In genomic region chr12:111455311-111455846, GRCm38 (mm10) we compare ENCODE assay signal across 16 mouse cellular contexts. TPM values are rescaled to one million over a fixed set of nuclear protein-coding genes. Genes with fewer than 3 reads are reported as not detected.
DNase-seq lines count a peak whose midpoint lies in the region; ATAC-seq lines count a peak whose summit lies in the region.
"Had no signal": no experiment of that assay in that cellular context is flagged by ENCODE, and none has a peak within 500 bp of the region (broad histone marks: within the 10 kb centered on the region; RNA-seq: fewer than 3 reads in every experiment).

No protein-coding gene starts in this region.

- no peaks in the 10 kb centered on the region for H3K36me3 ChIP-seq in intestine, embryonic 14.5 days (ENCODE audit: control insufficient read depth, insufficient read depth, low read length)
- no peaks in the 10 kb centered on the region for H3K36me3 ChIP-seq in intestine, embryonic 15.5 days
- no peaks in the 10 kb centered on the region for H3K36me3 ChIP-seq in heart, embryonic 11.5 days (ENCODE audit: control insufficient read depth, insufficient read depth, low read length)
- peaks cover 37% of the 10 kb centered on the region for H3K36me3 ChIP-seq in macrophage (ENCODE audit: inconsistent target)
- H3K36me3 ChIP-seq: forebrain, embryonic 12.5 days; limb, embryonic 10.5 days; lung, embryonic 15.5 days had no signal

- H3K9ac ChIP-seq in intestine, embryonic 14.5 days (ENCODE audit: low read length), result no peak overlapping the region
- no peak overlapping the region for H3K9ac ChIP-seq in intestine, embryonic 15.5 days
- peak overlapping the region; percentile 24; the same call in 1 of the 2 replicates for H3K9ac ChIP-seq in heart, embryonic 11.5 days (ENCODE audit: low read depth, low read length)
- H3K9ac ChIP-seq: forebrain, embryonic 12.5 days; lung, embryonic 15.5 days had no signal

- no peaks in the 10 kb centered on the region for H3K9me3 ChIP-seq in intestine, embryonic 14.5 days (ENCODE audit: control insufficient read depth, low read length)
- H3K9me3 ChIP-seq in intestine, embryonic 15.5 days, result no peaks in the 10 kb centered on the region
- no peaks in the 10 kb centered on the region for H3K9me3 ChIP-seq in heart, embryonic 11.5 days (replicated peaks; ENCODE audit: control insufficient read depth, low read length)
- H3K9me3 ChIP-seq: forebrain, embryonic 12.5 days; limb, embryonic 10.5 days; lung, embryonic 15.5 days had no signal

- peaks cover 16% of the 10 kb centered on the region; the same call in 1 of the 2 replicates for H3K79me2 ChIP-seq in macrophage (ENCODE audit: inconsistent target)

- no peak for DNase-seq in intestine, embryonic 14.5 days (ENCODE audit: low spot score)
- DNase-seq in NIH3T3 (ENCODE audit: low read depth), result peak; percentile 50
- no peak for DNase-seq in yolk sac, embryonic 10.5 days (ENCODE audit: low spot score)
- DNase-seq: cerebellum, adult 9-11 months; thymus, postnatal 14 days had no signal

- 56% methylated on average over 12 of the region's 12 CpGs for WGBS in intestine, embryonic 14.5 days
- 56% methylated on average over 12 of the region's 12 CpGs for WGBS in intestine, embryonic 15.5 days
- WGBS in heart, embryonic 11.5 days (ENCODE audit: insufficient replicate concordance), result 54% methylated on average over 12 of the region's 12 CpGs
- 85% methylated on average over 12 of the region's 12 CpGs for WGBS in macrophage (ENCODE audit: missing documents)

- peaks cover 17% of the 10 kb centered on the region for H3K27me3 ChIP-seq in intestine, embryonic 14.5 days (replicated peaks; ENCODE audit: control insufficient read depth, insufficient read depth, low read length)
- H3K27me3 ChIP-seq in intestine, embryonic 15.5 days (replicated peaks), result peaks cover 11% of the 10 kb centered on the region; the same call in 1 of the 2 replicates
- H3K27me3 ChIP-seq in heart, embryonic 11.5 days (ENCODE audit: control insufficient read depth, insufficient read depth, low read length), result peaks cover 24% of the 10 kb centered on the region; the same call in 1 of the 2 replicates

- H3K27ac ChIP-seq in intestine, embryonic 14.5 days (ENCODE audit: low read depth), result peak overlapping the region; percentile 45; the same call in 1 of the 2 replicates
- H3K27ac ChIP-seq in intestine, embryonic 15.5 days, result no peak overlapping the region
- no peak overlapping the region for H3K27ac ChIP-seq in heart, embryonic 11.5 days (ENCODE audit: low read depth, low read length)
- peak overlapping the region; percentile 80 for H3K27ac ChIP-seq in macrophage
- H3K27ac ChIP-seq: forebrain, embryonic 12.5 days; limb, embryonic 10.5 days; lung, embryonic 15.5 days had no signal

- H3K4me2 ChIP-seq in intestine, embryonic 14.5 days (ENCODE audit: low read length), result no peak overlapping the region
- H3K4me2 ChIP-seq in intestine, embryonic 15.5 days (replicated peaks), result no peak overlapping the region
- no peak overlapping the region for H3K4me2 ChIP-seq in heart, embryonic 11.5 days
- H3K4me2 ChIP-seq: forebrain, embryonic 12.5 days; lung, embryonic 15.5 days; midbrain, embryonic 11.5 days had no signal

- H3K4me1 ChIP-seq in intestine, embryonic 14.5 days (replicated peaks; ENCODE audit: control insufficient read depth, insufficient read depth, low read length), result peaks cover 22% of the 10 kb centered on the region; the same call in 1 of the 2 replicates
- peaks cover 32% of the 10 kb centered on the region for H3K4me1 ChIP-seq in intestine, embryonic 15.5 days (replicated peaks)
- H3K4me1 ChIP-seq in heart, embryonic 11.5 days (ENCODE audit: control insufficient read depth, insufficient read depth, low read length), result peaks cover 12% of the 10 kb centered on the region
- H3K4me1 ChIP-seq: forebrain, embryonic 12.5 days had no signal

- no peak overlapping the region for H3K4me3 ChIP-seq in intestine, embryonic 14.5 days (ENCODE audit: low read depth, low read length)
- no peak overlapping the region for H3K4me3 ChIP-seq in intestine, embryonic 15.5 days (replicated peaks)
- H3K4me3 ChIP-seq in heart, embryonic 11.5 days (ENCODE audit: low read depth, low read length), result no peak overlapping the region
- H3K4me3 ChIP-seq in macrophage (ENCODE audit: inconsistent target), result no peak overlapping the region
- H3K4me3 ChIP-seq: forebrain, embryonic 12.5 days; limb, embryonic 10.5 days; lung, embryonic 15.5 days had no signal

- ATAC-seq in intestine, embryonic 14.5 days (replicated peaks; ENCODE audit: low FRiP score, low TSS enrichment, low read depth), result 0 out of 2 replicates have a peak, but pooled peaks have one; percentile 9
- ATAC-seq in intestine, embryonic 15.5 days, result no peak; the same call in 1 of the 2 replicates
- no peak for ATAC-seq in heart, embryonic 11.5 days (replicated peaks; ENCODE audit: insufficient number of reproducible peaks, low FRiP score, low TSS enrichment)
- ATAC-seq in megakaryocyte progenitor cell, adult 5-6 weeks (replicated peaks; ENCODE audit: poor library complexity), result no peak
- ATAC-seq: hindbrain, embryonic 16.5 days had no signal

RNA-seq across cellular contexts. Expression of gene Tnfaip2, which starts 13.1 kb away (rescaled TPM):
- polyA plus RNA-seq in intestine, embryonic 14.5 days (2014; fragmentation: Nextera tagmentation; extraction: Ambion mirVana), result 3.2 and 5.0 TPM in 2 replicates
- polyA plus RNA-seq in intestine, embryonic 15.5 days (2015; fragmentation: Nextera tagmentation; extraction: Ambion mirVana), result 4.9 and 5.7 TPM in 2 replicates
- polyA plus RNA-seq in heart, embryonic 11.5 days (2014; fragmentation: Nextera tagmentation; extraction: Ambion mirVana), result 7.7 and 11.2 TPM in 2 replicates
- over 10,000 TPM in 4 of 26 experiments, 1,000 to 10,000 TPM in 18, 100 to 1,000 TPM in 4; 785 to 11,990 (median 4,844) TPM for total RNA-seq in macrophage (2018; cell fraction: chromatin; rRNA removed)
- total RNA-seq in macrophage (2018; cell fraction: cytosol; rRNA removed), result 1,000 to 10,000 TPM in 8 of 26 experiments, 100 to 1,000 TPM in 18; 279 to 3,779 (median 516) TPM
- 1,000 to 10,000 TPM in 19 of 26 experiments, 100 to 1,000 TPM in 7; 417 to 7,545 (median 2,584) TPM for total RNA-seq in macrophage (2018; cell fraction: nucleus; rRNA removed)
- 127 to 339 TPM (median 289 TPM) in 3 replicates for polyA plus RNA-seq in macrophage (2018)
- total RNA-seq in megakaryocyte progenitor cell, adult 5-6 weeks (2015), result 18.3 and 20.9 TPM in 2 replicates
- 31.1 and 67.8 TPM in 2 replicates for total RNA-seq in megakaryocyte progenitor cell, adult 5-6 weeks (2017)

RNA-seq across cellular contexts. Expression of gene Gm266, which starts 30.2 kb away (rescaled TPM):
- polyA plus RNA-seq in intestine, embryonic 14.5 days (2014; fragmentation: Nextera tagmentation; extraction: Ambion mirVana), result 27.5 and 33.8 TPM in 2 replicates
- 17.7 and 19.9 TPM in 2 replicates for polyA plus RNA-seq in intestine, embryonic 15.5 days (2015; fragmentation: Nextera tagmentation; extraction: Ambion mirVana)
- 5.5 and 6.2 TPM in 2 replicates for polyA plus RNA-seq in heart, embryonic 11.5 days (2014; fragmentation: Nextera tagmentation; extraction: Ambion mirVana)
- not detected for total RNA-seq in macrophage (2018; cell fraction: chromatin; rRNA removed)
- total RNA-seq in macrophage (2018; cell fraction: cytosol; rRNA removed), result under 1 TPM in 2 of 26 experiments, not detected in 24; 0.10 to 0.14 TPM
- total RNA-seq in macrophage (2018; cell fraction: nucleus; rRNA removed), result under 1 TPM in 1 of 26 experiments, not detected in 25; 0.86 TPM
- polyA plus RNA-seq in macrophage (2018), result not detected in 3 replicates
- not detected in 2 replicates for total RNA-seq in megakaryocyte progenitor cell, adult 5-6 weeks (2015)
- not detected in 2 replicates for total RNA-seq in megakaryocyte progenitor cell, adult 5-6 weeks (2017)

RNA-seq across cellular contexts. Expression of gene Exoc3l4, which starts 38.6 kb away (rescaled TPM):
- polyA plus RNA-seq in intestine, embryonic 14.5 days (2014; fragmentation: Nextera tagmentation; extraction: Ambion mirVana), result 8.5 and 10.2 TPM in 2 replicates
- 11.1 and 11.5 TPM in 2 replicates for polyA plus RNA-seq in intestine, embryonic 15.5 days (2015; fragmentation: Nextera tagmentation; extraction: Ambion mirVana)
- 11.3 and 11.6 TPM in 2 replicates for polyA plus RNA-seq in heart, embryonic 11.5 days (2014; fragmentation: Nextera tagmentation; extraction: Ambion mirVana)
- 100 to 1,000 TPM in 1 of 26 experiments, 10 to 100 TPM in 23, 1 to 10 TPM in 2; 9.1 to 109 (median 30.7) TPM for total RNA-seq in macrophage (2018; cell fraction: chromatin; rRNA removed)
- total RNA-seq in macrophage (2018; cell fraction: cytosol; rRNA removed), result 10 to 100 TPM in 20 of 26 experiments, 1 to 10 TPM in 6; 7.8 to 73.6 (median 15.0) TPM
- total RNA-seq in macrophage (2018; cell fraction: nucleus; rRNA removed), result 100 to 1,000 TPM in 4 of 26 experiments, 10 to 100 TPM in 20, 1 to 10 TPM in 2; 8.3 to 170 (median 42.3) TPM
- polyA plus RNA-seq in macrophage (2018), result 8.0 to 13.2 TPM (median 12.5 TPM) in 3 replicates
- 0.42 and 1.1 TPM in 2 replicates for total RNA-seq in megakaryocyte progenitor cell, adult 5-6 weeks (2015)
- not detected in 2 replicates for total RNA-seq in megakaryocyte progenitor cell, adult 5-6 weeks (2017)

RNA-seq across cellular contexts. Expression of gene Lbhd2, which starts 48.8 kb away (rescaled TPM):
- 1.3 and 2.9 TPM in 2 replicates for polyA plus RNA-seq in intestine, embryonic 14.5 days (2014; fragmentation: Nextera tagmentation; extraction: Ambion mirVana)
- 1.6 and 2.0 TPM in 2 replicates for polyA plus RNA-seq in intestine, embryonic 15.5 days (2015; fragmentation: Nextera tagmentation; extraction: Ambion mirVana)
- polyA plus RNA-seq in heart, embryonic 11.5 days (2014; fragmentation: Nextera tagmentation; extraction: Ambion mirVana), result 0.50 TPM in 1 of 2 replicates, not detected in the other
- not detected for total RNA-seq in macrophage (2018; cell fraction: chromatin; rRNA removed)
- not detected for total RNA-seq in macrophage (2018; cell fraction: cytosol; rRNA removed)
- not detected for total RNA-seq in macrophage (2018; cell fraction: nucleus; rRNA removed)
- polyA plus RNA-seq in macrophage (2018), result not detected in 3 replicates
- 0.30 TPM in 1 of 2 replicates, not detected in the other for total RNA-seq in megakaryocyte progenitor cell, adult 5-6 weeks (2015)
- total RNA-seq in megakaryocyte progenitor cell, adult 5-6 weeks (2017), result not detected in 2 replicates
- polyA plus RNA-seq: embryonic facial prominence, embryonic 11.5 days; gonadal fat pad, adult 2 months; limb, embryonic 10.5 days; midbrain, embryonic 11.5 days had no signal

Comparison
In these comparisons a context has a peak if more than half of its experiments do, and no peak if none do; other contexts are left out.
1. H3K27ac ChIP-seq: peak in intestine, embryonic 14.5 days (single experiment) and macrophage (single experiment); none in intestine, embryonic 15.5 days (single experiment) and heart, embryonic 11.5 days (single experiment).
2. RNA of gene Tnfaip2, which starts 13.1 kb away (polyA plus RNA-seq): 127 to 339 TPM in macrophage; 7.7 to 11.2 TPM in heart, embryonic 11.5 days, 4.9 to 5.7 TPM in intestine, embryonic 15.5 days and 3.2 to 5.0 TPM in intestine, embryonic 14.5 days; every median in the first group is over 10 times any median in the second.